ENCODE assay signal across 10 mouse cellular contexts in genomic region chr3:137940757-137941156, GRCm38 (mm10). TPM values are rescaled to one million over a fixed set of nuclear protein-coding genes. Genes with fewer than 3 reads are reported as not detected.
DNase-seq lines count a peak whose midpoint lies in the region; ATAC-seq and TF ChIP-seq lines count a peak whose summit lies in the region.
"Had no signal": no experiment of that assay in that cellular context is flagged by ENCODE, and none has a peak within 500 bp of the region (broad histone marks: within the 10 kb centered on the region; RNA-seq: fewer than 3 reads in every experiment).

No protein-coding gene starts in this region.

- no peaks in the 10 kb centered on the region for H3K9me3 ChIP-seq in lung, embryonic 15.5 days
- no peaks in the 10 kb centered on the region for H3K9me3 ChIP-seq in heart, postnatal 0 days (replicated peaks; ENCODE audit: control insufficient read depth, low read length)
- H3K9me3 ChIP-seq: midbrain, embryonic 10.5 days had no signal

- H3K27me3 ChIP-seq in lung, embryonic 15.5 days = no peaks in the 10 kb centered on the region
- H3K27me3 ChIP-seq in heart, postnatal 0 days (ENCODE audit: control insufficient read depth, insufficient read depth, low read length) = no peaks in the 10 kb centered on the region

- H3K4me3 ChIP-seq in lung, embryonic 15.5 days = no peak overlapping the region
- no peak overlapping the region for H3K4me3 ChIP-seq in heart, postnatal 0 days (ENCODE audit: low read depth, low read length)
- H3K4me3 ChIP-seq: midbrain, embryonic 10.5 days had no signal

- DNase-seq in lung, postnatal 14 days = no peak
- peak; percentile 64 to 72 for DNase-seq in adrenal gland, postnatal 36 days
- DNase-seq in heart, postnatal 0 days (ENCODE audit: low spot score) = peak; percentile 95
- DNase-seq in ovary, postnatal 14 days (ENCODE audit: low spot score) = peak; percentile 45
- DNase-seq in gastrocnemius, postnatal 25 days = no peak
- DNase-seq in cerebellum, postnatal 25 days = no peak
- DNase-seq in left cerebral cortex, postnatal 25 days (ENCODE audit: low spot score in 2 of 2) = no peak
- DNase-seq: kidney, postnatal 25 days had no signal

- H3K4me2 ChIP-seq in lung, embryonic 15.5 days = no peak overlapping the region
- peak overlapping the region; percentile 33 for H3K4me2 ChIP-seq in heart, postnatal 0 days (ENCODE audit: low read depth, low read length)

- H3K9ac ChIP-seq in lung, embryonic 15.5 days = no peak overlapping the region
- H3K9ac ChIP-seq in heart, postnatal 0 days (replicated peaks; ENCODE audit: low read depth, low read length) = no peak overlapping the region

- peak; percentile 80; the same call in 1 of the 2 replicates for TF ChIP-seq EP300 in heart, postnatal 0 days (IDR thresholded peaks at IDR 0.05; ENCODE audit: low read depth)

- peak; percentile 52; the same call in 1 of the 2 replicates for ATAC-seq in lung, embryonic 15.5 days (ENCODE audit: borderline replicate concordance, extremely low read depth, low FRiP score, low TSS enrichment)
- ATAC-seq in heart, postnatal 0 days (ENCODE audit: insufficient read depth, low read depth) = peak; percentile 94

- WGBS in lung, embryonic 15.5 days = 44% methylated on average over 4 of the region's 4 CpGs
- 12% methylated on average over 4 of the region's 4 CpGs for WGBS in heart, postnatal 0 days

- H3K36me3 ChIP-seq in lung, embryonic 15.5 days = no peaks in the 10 kb centered on the region
- peaks cover 5% of the 10 kb centered on the region; the same call in 1 of the 2 replicates for H3K36me3 ChIP-seq in heart, postnatal 0 days (replicated peaks; ENCODE audit: control insufficient read depth, insufficient read depth, low read length)
- H3K36me3 ChIP-seq: midbrain, embryonic 10.5 days had no signal

- intact Hi-C loops in left cerebral cortex, postnatal 25 days (cut with DNase I) = no loop called here

- no peak for TF ChIP-seq CTCF in heart, postnatal 0 days (IDR thresholded peaks at IDR 0.05; ENCODE audit: low read depth)

- peaks cover 16% of the 10 kb centered on the region for H3K4me1 ChIP-seq in lung, embryonic 15.5 days
- H3K4me1 ChIP-seq in heart, postnatal 0 days (ENCODE audit: control insufficient read depth, insufficient read depth) = peaks cover 16% of the 10 kb centered on the region; the same call in 1 of the 2 replicates

- H3K27ac ChIP-seq in lung, embryonic 15.5 days = no peak overlapping the region
- peak overlapping the region; percentile 90 for H3K27ac ChIP-seq in heart, postnatal 0 days (ENCODE audit: low read depth)
- H3K27ac ChIP-seq: midbrain, embryonic 10.5 days had no signal

RNA-seq across cellular contexts. Expression of gene Lamtor3, which starts 22.5 kb away (rescaled TPM):
- polyA plus RNA-seq in lung, embryonic 15.5 days (2015; fragmentation: Nextera tagmentation; extraction: Ambion mirVana) = 104 and 110 TPM in 2 replicates
- 10 to 100 TPM; 74.6 to 80.6 TPM for total RNA-seq in adrenal gland, postnatal 36 days (2021)
- 62.6 and 125 TPM in 2 replicates for total RNA-seq in heart, postnatal 0 days (2014; rRNA removed; ENCODE audit: low replicate concordance)
- 137 and 138 TPM in 2 replicates for polyA plus RNA-seq in heart, postnatal 0 days (2015; fragmentation: Nextera tagmentation; extraction: Ambion mirVana)
- 10 to 100 TPM; 48.5 to 55.8 TPM for total RNA-seq in gastrocnemius, postnatal 25 days (2021)
- 10 to 100 TPM; 75.1 to 76.3 TPM for total RNA-seq in left cerebral cortex, postnatal 25 days (2021)

RNA-seq across cellular contexts. Expression of gene Dapp1, which starts 40.6 kb away (rescaled TPM):
- 6.3 and 7.3 TPM in 2 replicates for polyA plus RNA-seq in lung, embryonic 15.5 days (2015; fragmentation: Nextera tagmentation; extraction: Ambion mirVana)
- total RNA-seq in adrenal gland, postnatal 36 days (2021) = 1 to 10 TPM; 3.5 to 6.9 TPM
- total RNA-seq in heart, postnatal 0 days (2014; rRNA removed; ENCODE audit: low replicate concordance) = 11.8 and 16.1 TPM in 2 replicates
- 11.1 and 11.8 TPM in 2 replicates for polyA plus RNA-seq in heart, postnatal 0 days (2015; fragmentation: Nextera tagmentation; extraction: Ambion mirVana)
- 1 to 10 TPM in 1 of 2 experiments, under 1 TPM in 1; 0.84 to 1.3 TPM for total RNA-seq in gastrocnemius, postnatal 25 days (2021)
- 1 to 10 TPM; 2.5 to 2.9 TPM for total RNA-seq in left cerebral cortex, postnatal 25 days (2021)

Comparison
In these comparisons a context has a peak if more than half of its experiments do, and no peak if none do; other contexts are left out.
1. DNase-seq: peak in adrenal gland, postnatal 36 days (2 of 2), heart, postnatal 0 days (single experiment) and ovary, postnatal 14 days (single experiment); none in lung, postnatal 14 days (single experiment), gastrocnemius, postnatal 25 days (single experiment), cerebellum, postnatal 25 days (0 of 2) and left cerebral cortex, postnatal 25 days (0 of 2).